In genomic region chr2:62807476-62807882, GRCm38 (mm10) we compare ENCODE assay signal across 8 mouse cellular contexts.
DNase-seq lines count a peak whose midpoint lies in the region; ATAC-seq and TF ChIP-seq lines count a peak whose summit lies in the region.
"Had no signal": no experiment of that assay in that cellular context is flagged by ENCODE, and none has a peak within 500 bp of the region (broad histone marks: within the 10 kb centered on the region; RNA-seq: fewer than 3 reads in every experiment).

No protein-coding gene starts in this region.

- peak overlapping the region; percentile 66 for H3K27ac ChIP-seq in forebrain, embryonic 10.5 days
- no peak overlapping the region for H3K27ac ChIP-seq in hindbrain, embryonic 11.5 days (ENCODE audit: low read depth, low read length)
- H3K27ac ChIP-seq in liver, postnatal 0 days (ENCODE audit: low read depth): no peak overlapping the region
- H3K27ac ChIP-seq in kidney, embryonic 14.5 days (ENCODE audit: low read depth, low read length): no peak overlapping the region
- H3K27ac ChIP-seq: liver, embryonic 12.5 days had no signal

- H3K4me2 ChIP-seq in hindbrain, embryonic 11.5 days (replicated peaks; ENCODE audit: low read depth, low read length): no peak overlapping the region
- H3K4me2 ChIP-seq in liver, postnatal 0 days (ENCODE audit: low read depth, low read length): no peak overlapping the region
- no peak overlapping the region for H3K4me2 ChIP-seq in kidney, embryonic 14.5 days (replicated peaks; ENCODE audit: low read depth, low read length)
- H3K4me2 ChIP-seq: liver, embryonic 12.5 days had no signal

- TF ChIP-seq CTCF in liver, postnatal 0 days (IDR thresholded peaks at IDR 0.05; ENCODE audit: low read depth): no peak

- intact Hi-C loops in left cerebral cortex, postnatal 25 days (cut with DNase I): no loop called here

- peak; percentile 93 for ATAC-seq in hindbrain, embryonic 11.5 days (ENCODE audit: low FRiP score)
- no peak for ATAC-seq in liver, postnatal 0 days
- no peak for ATAC-seq in kidney, embryonic 14.5 days (ENCODE audit: low FRiP score, low TSS enrichment)
- ATAC-seq: liver, embryonic 12.5 days had no signal

- peak; percentile 21 for DNase-seq in forebrain, embryonic 10.5 days (ENCODE audit: extremely low spot score, low spot score)
- peak; percentile 57 for DNase-seq in hindbrain, embryonic 11.5 days (ENCODE audit: low spot score)
- DNase-seq in left cerebral cortex, postnatal 25 days (ENCODE audit: low spot score in 2 of 2): peak; percentile 54 to 91
- DNase-seq in right cerebral cortex, adult 2 months (ENCODE audit: low spot score in 2 of 2): peak; percentile 62 to 74
- no peak for DNase-seq in liver, postnatal 0 days
- no peak for DNase-seq in adrenal gland, adult 8-10 months

- no peaks in the 10 kb centered on the region for H3K36me3 ChIP-seq in forebrain, embryonic 10.5 days (replicated peaks)
- H3K36me3 ChIP-seq in hindbrain, embryonic 11.5 days (ENCODE audit: control insufficient read depth, insufficient read depth, low read length): no peaks in the 10 kb centered on the region
- no peaks in the 10 kb centered on the region for H3K36me3 ChIP-seq in liver, postnatal 0 days (replicated peaks; ENCODE audit: insufficient read depth, low read length)
- no peaks in the 10 kb centered on the region for H3K36me3 ChIP-seq in kidney, embryonic 14.5 days (ENCODE audit: control insufficient read depth, insufficient read depth, low read length)
- H3K36me3 ChIP-seq: liver, embryonic 12.5 days had no signal

- 50% methylated on average over 3 of the region's 3 CpGs for WGBS in forebrain, embryonic 10.5 days
- 28% methylated on average over 3 of the region's 3 CpGs for WGBS in hindbrain, embryonic 11.5 days
- 65% methylated on average over 3 of the region's 3 CpGs for WGBS in liver, postnatal 0 days (ENCODE audit: insufficient replicate concordance)
- WGBS in kidney, embryonic 14.5 days: 68% methylated on average over 3 of the region's 3 CpGs

- no peaks in the 10 kb centered on the region for H3K9me3 ChIP-seq in forebrain, embryonic 10.5 days
- H3K9me3 ChIP-seq in hindbrain, embryonic 11.5 days (ENCODE audit: control insufficient read depth, low read length): no peaks in the 10 kb centered on the region
- H3K9me3 ChIP-seq in liver, postnatal 0 days (ENCODE audit: low read length): no peaks in the 10 kb centered on the region
- H3K9me3 ChIP-seq in kidney, embryonic 14.5 days (ENCODE audit: control insufficient read depth, low read length): no peaks in the 10 kb centered on the region
- H3K9me3 ChIP-seq: liver, embryonic 12.5 days had no signal

- H3K4me1 ChIP-seq in forebrain, embryonic 10.5 days: peaks cover 10% of the 10 kb centered on the region
- no peaks in the 10 kb centered on the region for H3K4me1 ChIP-seq in hindbrain, embryonic 11.5 days (replicated peaks; ENCODE audit: control insufficient read depth, insufficient read depth, low read length)
- no peaks in the 10 kb centered on the region for H3K4me1 ChIP-seq in liver, postnatal 0 days (ENCODE audit: insufficient read depth)
- no peaks in the 10 kb centered on the region for H3K4me1 ChIP-seq in kidney, embryonic 14.5 days (ENCODE audit: control insufficient read depth, insufficient read depth, low read length)
- H3K4me1 ChIP-seq: liver, embryonic 12.5 days had no signal

- TF ChIP-seq EP300 in liver, postnatal 0 days (IDR thresholded peaks at IDR 0.05; ENCODE audit: low read depth): no peak

- H3K27me3 ChIP-seq in forebrain, embryonic 10.5 days (ENCODE audit: poor library complexity, severe bottlenecking): no peaks in the 10 kb centered on the region
- no peaks in the 10 kb centered on the region for H3K27me3 ChIP-seq in hindbrain, embryonic 11.5 days (ENCODE audit: control insufficient read depth, insufficient read depth, low read length)
- H3K27me3 ChIP-seq in liver, postnatal 0 days (ENCODE audit: insufficient read depth, low read length): no peaks in the 10 kb centered on the region
- H3K27me3 ChIP-seq in kidney, embryonic 14.5 days (ENCODE audit: control insufficient read depth, insufficient read depth, low read length): no peaks in the 10 kb centered on the region
- H3K27me3 ChIP-seq: liver, embryonic 12.5 days had no signal

- H3K4me3 ChIP-seq in forebrain, embryonic 10.5 days: no peak overlapping the region
- H3K4me3 ChIP-seq in hindbrain, embryonic 11.5 days (ENCODE audit: low read depth, low read length): no peak overlapping the region
- no peak overlapping the region for H3K4me3 ChIP-seq in liver, postnatal 0 days (ENCODE audit: low read depth, low read length)
- no peak overlapping the region for H3K4me3 ChIP-seq in kidney, embryonic 14.5 days (ENCODE audit: low read length)
- H3K4me3 ChIP-seq: liver, embryonic 12.5 days had no signal

- no peak overlapping the region for H3K9ac ChIP-seq in hindbrain, embryonic 11.5 days (ENCODE audit: low read depth, low read length)
- no peak overlapping the region for H3K9ac ChIP-seq in liver, postnatal 0 days (replicated peaks)
- H3K9ac ChIP-seq in kidney, embryonic 14.5 days (ENCODE audit: low read depth, low read length): no peak overlapping the region
- H3K9ac ChIP-seq: liver, embryonic 12.5 days had no signal

Comparison
In these comparisons a context has a peak if more than half of its experiments do, and no peak if none do; other contexts are left out.
1. DNase-seq: peak in forebrain, embryonic 10.5 days (single experiment), hindbrain, embryonic 11.5 days (single experiment), left cerebral cortex, postnatal 25 days (2 of 2) and right cerebral cortex, adult 2 months (2 of 2); none in liver, postnatal 0 days (single experiment) and adrenal gland, adult 8-10 months (single experiment).